Mouse (Mus musculus) small intestine, adult 2 months (tissue): Measurements from ENCODE around the gene Hist1h1b.

Experiments
- CTCF ChIP-seq: fragments of 200-500 bp; IDR thresholded peaks from 2 replicates; pipeline ENCODE4 v1.5.1; 2012; ENCODE audit warnings: low read depth, mild to moderate bottlenecking, control low read depth, inconsistent platforms, low read length, moderate library complexity, mixed read lengths; ENCODE audit not compliant: insufficient replicate concordance, insufficient read length; ENCODE audit errors: extremely low read depth
- POLR2A ChIP-seq: fragments of 200-500 bp; IDR thresholded peaks from 2 replicates; pipeline ENCODE4 v1.6.1; 2012; ENCODE audit warnings: low read depth, mild to moderate bottlenecking, control low read depth, inconsistent platforms, low read length, moderate library complexity

GRCm38 (mm10) chr13:21752356-21752755 lies 28.1 kb downstream of the Hist1h1b start:
- TF ChIP-seq CTCF (no peak), POLR2A (no peak)
